Mouse (Mus musculus) heart, adult 2 months (tissue): ENCODE measurements around the gene Gm20403. TPM values are rescaled to one million over a fixed set of nuclear protein-coding genes. Genes with fewer than 3 reads are reported as not detected.

Experiments used
- DNase-seq, 2 experiments: peaks; one replicate each; pipeline ENCODE4 v3.0.0; 2021
- H3K27ac ChIP-seq: fragments of 200-600 bp; 2 replicates; pipeline ENCODE4 v1.8.1; 2022
- H3K27me3 ChIP-seq: fragments of 200-500 bp; 2 replicates; pipeline ENCODE4 v1.6.1; 2012; ENCODE audit warnings: mild to moderate bottlenecking, low read length, inconsistent platforms, mixed read lengths; ENCODE audit not compliant: control insufficient read depth, insufficient read depth
- H3K36me3 ChIP-seq: fragments of 200-500 bp; 2 replicates; pipeline ENCODE4 v1.6.1; 2012; ENCODE audit warnings: low read length, inconsistent platforms; ENCODE audit not compliant: control insufficient read depth, insufficient read depth
- H3K4me1 ChIP-seq: fragments of 200-500 bp; 2 replicates; pipeline ENCODE4 v1.6.1; 2011; ENCODE audit warnings: low read length; ENCODE audit not compliant: control insufficient read depth, insufficient read depth
- H3K4me3 ChIP-seq: fragments of 200-600 bp; 2 replicates; pipeline ENCODE4 v1.8.1; 2022
- H3K79me2 ChIP-seq: fragments of 200-500 bp; replicated peaks from 2 replicates; pipeline ENCODE4 v1.6.1; 2012; ENCODE audit warnings: mild to moderate bottlenecking, inconsistent platforms, low read length, moderate library complexity, mixed read lengths; ENCODE audit not compliant: control insufficient read depth, insufficient read depth
- H3K9ac ChIP-seq: fragments of 200-500 bp; 2 replicates; pipeline ENCODE4 v1.6.1; 2012; ENCODE audit warnings: low read depth, mild to moderate bottlenecking, control low read depth, inconsistent platforms, low read length, mixed read lengths
- CTCF ChIP-seq: fragments of 200-600 bp; IDR thresholded peaks from 2 replicates; pipeline ENCODE4 v1.8.1; 2022; ENCODE audit warnings: antibody characterized with exemption, mild to moderate bottlenecking, moderate library complexity
- EP300 ChIP-seq: fragments of 200-500 bp; IDR thresholded peaks from 2 replicates; pipeline ENCODE4 v1.6.1; 2011; ENCODE audit warnings: low read depth, low read length, control low read depth; ENCODE audit not compliant: insufficient read depth
- POLR2A ChIP-seq: fragments of 200-500 bp; IDR thresholded peaks from 2 replicates; pipeline ENCODE4 v1.6.1; 2011; ENCODE audit warnings: mild to moderate bottlenecking, low read depth, low read length, control low read depth; ENCODE audit not compliant: insufficient read depth
- WGBS: fragments of 180-500 bp; shearing (Covaris S2); methylation state at CpG from one replicate; pipeline ENCODE4 v1.1.7; 2018; 5-methylcytosine and 5-hydroxymethylcytosine counted together
- intact Hi-C: fragments of 180-260 bp; cut with DNase I; formaldehyde crosslinking; loops from one replicate; pipeline ENCODE4 v1.15.1; 2025
- polyA plus RNA-seq: library from polyadenylated mRNA; depleted of rRNA; stranded (reverse); fragments of >200 nt; gene quantifications from 2 replicates; pipeline ENCODE4 v1.2.3, GENCODE M21; 2012
- total RNA-seq, 2 experiments: library from RNA; stranded (reverse); gene quantifications; 2 replicates each; pipeline ENCODE4 v1.2.3; 2021

Gene Gm20403
- total and polyA plus RNA-seq, 3 experiments = not detected

DNA sequence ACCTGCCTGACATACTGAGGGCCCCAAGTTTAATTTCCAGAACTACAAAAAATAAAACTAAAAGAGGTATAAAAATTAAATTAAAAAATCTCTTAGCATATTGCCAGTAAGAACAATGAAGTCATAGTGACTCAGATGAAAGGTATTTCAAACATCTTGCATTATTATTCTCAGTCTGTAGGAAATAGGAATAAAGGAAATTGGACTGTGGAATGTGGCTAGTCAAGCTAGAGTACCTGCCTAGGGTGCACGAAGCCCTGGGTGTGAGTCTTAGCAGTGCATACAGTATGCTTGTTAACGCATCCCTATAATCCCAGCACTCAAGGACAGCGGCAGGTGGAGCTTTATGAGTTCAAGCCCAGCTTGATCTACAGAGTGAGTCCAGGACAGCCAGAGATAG lies 9.6 kb upstream of the Gm20403 start:
- 70% methylated on average over 3 of the region's 3 CpGs for WGBS
- H3K4me1 ChIP-seq = 0 out of 2 replicates have a peak, but pooled peaks cover 2% of the 10 kb centered on the region
- no peaks in the 10 kb centered on the region for H3K27me3 ChIP-seq
- TF ChIP-seq CTCF (no peak), POLR2A (no peak), EP300 (no peak)
- DNase-seq = no peak
- no peaks in the 10 kb centered on the region for H3K79me2 ChIP-seq
- no peak overlapping the region for H3K9ac ChIP-seq
- H3K4me3 ChIP-seq = no peak overlapping the region
- H3K27ac ChIP-seq = no peak overlapping the region
- no peaks in the 10 kb centered on the region for H3K36me3 ChIP-seq
- intact Hi-C loops = no loop called here

DNA sequence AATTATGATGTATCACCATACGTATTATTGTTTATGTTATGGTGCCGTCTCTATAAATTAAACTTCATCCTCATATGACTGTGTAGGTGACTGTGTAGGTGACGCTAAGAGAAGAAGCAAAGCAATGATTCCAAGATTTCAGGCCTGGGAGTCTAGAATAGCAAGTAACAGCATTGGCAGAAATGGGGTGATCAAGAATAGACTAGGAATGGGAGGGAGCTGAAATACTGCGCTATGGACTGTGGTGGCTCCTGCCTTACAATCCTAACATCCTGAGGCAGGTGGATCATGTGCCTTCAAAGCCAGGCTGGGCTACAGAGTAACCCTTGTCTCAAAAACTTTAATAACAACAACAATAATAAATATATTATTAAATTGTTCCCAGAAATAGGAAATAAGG lies 8.1 kb upstream of the Gm20403 start:
- Histone ChIP-seq H3K9ac (no peak overlapping the region), H3K27me3 (no peaks in the 10 kb centered on the region), H3K4me3 (no peak overlapping the region), H3K79me2 (no peaks in the 10 kb centered on the region), H3K36me3 (no peaks in the 10 kb centered on the region), H3K4me1 (0 out of 2 replicates have a peak, but pooled peaks cover 2% of the 10 kb centered on the region), H3K27ac (no peak overlapping the region)
- intact Hi-C loops = no loop called here
- WGBS = 88% methylated on average over 4 of the region's 4 CpGs
- DNase-seq = no peak
- TF ChIP-seq POLR2A (no peak), CTCF (no peak), EP300 (no peak)

DNA sequence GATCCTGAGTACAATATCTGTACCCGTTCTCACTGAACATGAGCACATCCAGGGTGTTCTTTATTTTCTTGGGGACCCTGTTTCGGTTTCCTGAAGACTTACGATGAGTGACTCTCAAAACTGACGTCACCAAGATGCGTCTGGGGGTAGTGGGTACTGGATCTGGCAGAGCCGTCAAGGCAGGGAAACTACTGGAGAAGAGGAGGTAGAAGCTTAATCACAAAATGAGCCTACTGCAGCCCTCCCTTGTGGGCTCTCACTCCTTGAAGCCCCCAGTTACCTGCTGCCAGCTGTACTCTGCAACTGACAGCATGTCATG lies 7.7 kb upstream of the Gm20403 start:
- Histone ChIP-seq H3K9ac (no peak overlapping the region), H3K79me2 (no peaks in the 10 kb centered on the region), H3K27me3 (no peaks in the 10 kb centered on the region), H3K27ac (no peak overlapping the region), H3K36me3 (no peaks in the 10 kb centered on the region), H3K4me3 (no peak overlapping the region), H3K4me1 (0 out of 2 replicates have a peak, but pooled peaks cover 2% of the 10 kb centered on the region)
- no peak for DNase-seq
- intact Hi-C loops = no loop called here
- 66% methylated on average over 6 of the region's 6 CpGs for WGBS
- TF ChIP-seq POLR2A (no peak), EP300 (no peak), CTCF (no peak)

DNA sequence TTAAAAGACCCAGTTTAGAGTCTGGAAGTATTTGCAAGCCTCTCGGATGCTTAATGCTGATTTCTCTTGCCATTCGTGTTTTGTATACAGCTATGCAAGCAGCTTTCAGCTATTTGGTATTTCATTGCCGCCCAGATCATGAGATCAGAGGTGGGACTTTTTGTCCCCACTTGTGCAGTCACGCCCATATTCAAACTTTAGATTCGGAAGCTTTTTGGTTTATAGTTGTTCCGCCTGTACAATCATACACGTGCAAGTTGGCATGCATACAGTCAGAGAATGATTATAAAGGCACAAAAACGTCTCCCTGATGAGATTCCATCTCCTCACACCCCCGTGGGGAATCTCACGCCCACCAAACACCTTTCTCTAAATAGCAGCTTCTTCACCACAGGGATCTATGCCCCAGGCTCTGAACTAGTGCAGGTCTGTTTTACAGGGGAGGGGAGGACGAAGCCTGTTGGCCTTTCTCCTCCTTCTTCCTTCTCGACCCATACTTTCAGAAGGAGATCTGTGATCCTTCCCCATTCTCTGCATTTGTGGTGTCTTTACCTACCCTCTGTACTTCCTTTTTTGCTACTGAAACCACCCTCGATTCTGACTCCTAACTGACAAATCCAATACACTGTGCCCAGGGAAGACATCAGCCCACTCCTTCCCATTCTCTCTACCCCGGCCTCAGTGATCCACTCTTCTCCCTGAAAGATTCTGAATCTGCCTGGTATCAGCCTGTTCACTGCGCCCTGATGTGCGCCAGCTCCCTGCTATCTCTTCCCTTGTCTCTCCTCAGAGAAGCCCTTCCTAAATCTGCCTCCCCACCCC lies 7.1 kb upstream of the Gm20403 start:
- H3K79me2 ChIP-seq = no peaks in the 10 kb centered on the region
- WGBS = 57% methylated on average over 16 of the region's 16 CpGs
- no peaks in the 10 kb centered on the region for H3K36me3 ChIP-seq
- no peak for DNase-seq
- no peak overlapping the region for H3K9ac ChIP-seq
- no peaks in the 10 kb centered on the region for H3K27me3 ChIP-seq
- intact Hi-C loops = no loop called here
- TF ChIP-seq EP300 (no peak), CTCF (no peak), POLR2A (no peak)
- no peak overlapping the region for H3K4me3 ChIP-seq
- 0 out of 2 replicates have a peak, but pooled peaks cover 2% of the 10 kb centered on the region for H3K4me1 ChIP-seq
- no peak overlapping the region for H3K27ac ChIP-seq

DNA sequence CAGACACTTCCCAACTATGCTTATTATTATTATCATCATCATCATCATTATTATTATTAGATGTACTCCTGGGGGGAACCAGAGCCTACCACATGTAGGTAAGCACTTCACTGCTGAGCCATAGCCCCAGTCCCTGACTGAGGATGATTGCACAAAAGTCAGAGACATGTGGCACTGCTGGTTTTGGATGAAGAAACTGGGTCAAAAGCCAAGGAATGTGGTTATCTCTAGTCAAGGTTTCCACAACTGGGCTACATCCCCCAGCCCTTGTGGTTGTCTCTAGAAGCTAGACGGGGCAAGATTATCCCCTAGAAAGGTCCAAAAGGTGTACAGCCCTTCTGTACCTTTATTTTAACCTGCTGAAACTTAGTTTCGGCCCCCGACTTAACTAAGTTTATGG lies 6.5 kb upstream of the Gm20403 start:
- TF ChIP-seq POLR2A = no peak
- no peak for TF ChIP-seq EP300
- TF ChIP-seq CTCF = no peak
- no peak for DNase-seq
- H3K9ac ChIP-seq = no peak overlapping the region
- no peaks in the 10 kb centered on the region for H3K36me3 ChIP-seq
- H3K27ac ChIP-seq = no peak overlapping the region
- no peak overlapping the region for H3K4me3 ChIP-seq
- intact Hi-C loops = no loop called here
- no peaks in the 10 kb centered on the region for H3K79me2 ChIP-seq
- no peaks in the 10 kb centered on the region for H3K4me1 ChIP-seq
- WGBS = 79% methylated on average over 3 of the region's 3 CpGs
- H3K27me3 ChIP-seq = no peaks in the 10 kb centered on the region

DNA sequence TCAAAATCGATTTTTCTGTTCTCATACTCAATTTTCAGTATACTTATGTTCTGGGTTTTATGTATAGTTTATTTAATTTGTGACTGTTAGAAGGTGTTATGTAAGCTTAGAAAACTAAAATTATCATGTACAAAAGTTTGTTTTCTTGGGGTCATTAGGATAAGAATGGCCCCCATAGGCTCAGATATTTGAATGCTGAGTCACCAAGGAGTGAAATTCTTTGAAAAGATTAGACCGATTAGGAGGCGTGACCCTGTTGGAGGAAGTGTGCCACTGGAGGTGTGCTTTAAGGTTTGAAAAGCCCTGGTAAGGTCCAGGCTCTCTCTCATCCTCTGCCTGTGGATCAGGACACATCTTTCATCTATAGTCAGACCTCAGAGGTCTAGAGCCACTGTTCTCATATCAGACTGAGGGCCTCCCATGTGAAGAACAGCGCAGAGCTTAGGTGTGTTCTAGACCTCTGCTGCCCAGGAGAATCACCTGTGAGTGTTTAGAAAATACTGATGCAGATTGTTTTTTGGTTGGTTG lies 2.1 kb upstream of the Gm20403 start:
- WGBS = 72% methylated on average over 4 of the region's 4 CpGs
- Histone ChIP-seq H3K79me2 (no peaks in the 10 kb centered on the region), H3K9ac (no peak overlapping the region), H3K27me3 (no peaks in the 10 kb centered on the region), H3K27ac (no peak overlapping the region), H3K4me3 (no peak overlapping the region), H3K4me1 (no peaks in the 10 kb centered on the region), H3K36me3 (no peaks in the 10 kb centered on the region)
- intact Hi-C loops = loop anchor here (5.0 to 10.0 kb wide), 2 partner anchors 154 to 314 kb away; partner anchors contain the start of gene Ppp2r3c
- DNase-seq = no peak
- no peak for TF ChIP-seq CTCF
- no peak for TF ChIP-seq POLR2A
- no peak for TF ChIP-seq EP300
